Mouse (Mus musculus): Measurements from ENCODE around the gene Ovca2.

The Ovca2 gene

DNA sequence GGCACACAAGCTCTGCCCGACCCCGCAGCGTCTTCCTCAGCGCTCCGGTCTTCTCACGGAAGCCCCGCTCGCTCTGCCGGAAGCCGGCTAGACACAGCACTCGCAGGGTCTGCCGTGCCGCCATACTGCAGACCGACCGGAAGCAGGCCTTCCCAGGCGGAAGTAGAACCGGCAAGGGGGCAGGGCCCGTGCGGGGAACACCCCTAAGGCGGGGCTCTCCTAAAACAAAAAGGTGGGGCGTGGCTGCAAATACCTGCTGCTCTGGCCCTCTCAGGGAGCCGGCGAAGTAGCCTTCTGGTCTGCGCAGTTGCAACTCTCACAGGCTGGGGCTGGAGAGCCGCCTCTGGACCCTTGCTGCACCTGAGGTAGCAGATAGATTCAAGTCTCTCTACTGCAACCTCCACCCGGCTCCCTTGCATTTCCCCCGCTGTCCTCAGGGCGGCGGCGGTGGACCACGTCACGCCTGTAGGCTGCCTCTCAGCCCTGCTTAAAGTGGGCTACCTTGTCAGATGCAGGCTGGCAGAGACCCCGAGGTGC lies at the start of gene Ovca2:
TSS of gene Ovca2 (minus strand) at position 164 of the 537 bp plus-strand sequence.
- peak; percentile 91 for DNase-seq (ENCODE audit: low spot score)

DNA sequence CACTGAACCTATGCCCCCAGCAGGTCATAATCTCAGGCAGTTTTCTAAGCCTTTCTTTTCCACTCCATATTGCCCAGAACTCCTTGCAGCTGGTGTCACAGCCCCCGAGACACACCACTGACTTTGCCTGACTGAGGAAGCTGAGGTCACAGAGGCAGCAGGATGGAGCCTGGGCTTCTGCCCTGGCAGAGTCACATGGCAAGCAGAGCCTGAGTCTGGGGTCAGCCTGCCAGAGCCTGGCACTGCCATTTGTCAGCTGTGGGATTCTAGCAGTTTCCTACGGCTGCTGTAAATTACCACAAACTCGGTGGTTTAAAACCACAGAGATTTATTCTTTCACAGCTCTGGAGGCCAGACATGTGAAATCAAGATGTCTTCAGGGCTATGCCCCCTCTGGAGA lies 49.0 kb upstream of the Ovca2 start:
- no peak for DNase-seq (ENCODE audit: low spot score)

GRCm38 (mm10) chr11:75224835-75225234 lies 46.2 kb upstream of the Ovca2 start:
- DNase-seq (ENCODE audit: low spot score) = no peak

DNA sequence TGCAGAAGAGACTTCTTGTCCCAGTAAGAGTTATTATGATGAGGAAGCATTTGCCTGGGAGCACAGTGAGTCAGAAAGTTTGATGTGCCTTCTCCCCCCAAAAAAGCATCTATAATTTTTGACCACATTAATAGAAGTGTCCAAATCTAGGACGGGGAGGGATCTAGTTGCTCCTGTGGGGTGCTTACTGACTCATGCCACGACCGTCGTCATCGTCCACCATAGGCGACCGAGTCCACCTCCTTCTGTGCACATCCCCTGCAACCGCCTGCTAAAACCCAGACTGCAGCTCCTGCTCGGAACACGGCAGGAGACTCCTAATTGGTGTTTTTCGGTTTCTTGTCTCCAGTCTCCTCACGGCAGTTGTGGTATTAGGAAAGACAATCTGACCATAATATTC lies 45.4 kb upstream of the Ovca2 start:
- DNase-seq (ENCODE audit: low spot score) = no peak

- no peak for DNase-seq (ENCODE audit: low spot score)
Observed at GRCm38 (mm10) chr11:75220517-75221145, 42.0 kb upstream of the Ovca2 start.

- peak; percentile 70 for DNase-seq (ENCODE audit: low spot score)
Observed at GRCm38 (mm10) chr11:75220115-75220514, 41.5 kb upstream of the Ovca2 start.

DNA sequence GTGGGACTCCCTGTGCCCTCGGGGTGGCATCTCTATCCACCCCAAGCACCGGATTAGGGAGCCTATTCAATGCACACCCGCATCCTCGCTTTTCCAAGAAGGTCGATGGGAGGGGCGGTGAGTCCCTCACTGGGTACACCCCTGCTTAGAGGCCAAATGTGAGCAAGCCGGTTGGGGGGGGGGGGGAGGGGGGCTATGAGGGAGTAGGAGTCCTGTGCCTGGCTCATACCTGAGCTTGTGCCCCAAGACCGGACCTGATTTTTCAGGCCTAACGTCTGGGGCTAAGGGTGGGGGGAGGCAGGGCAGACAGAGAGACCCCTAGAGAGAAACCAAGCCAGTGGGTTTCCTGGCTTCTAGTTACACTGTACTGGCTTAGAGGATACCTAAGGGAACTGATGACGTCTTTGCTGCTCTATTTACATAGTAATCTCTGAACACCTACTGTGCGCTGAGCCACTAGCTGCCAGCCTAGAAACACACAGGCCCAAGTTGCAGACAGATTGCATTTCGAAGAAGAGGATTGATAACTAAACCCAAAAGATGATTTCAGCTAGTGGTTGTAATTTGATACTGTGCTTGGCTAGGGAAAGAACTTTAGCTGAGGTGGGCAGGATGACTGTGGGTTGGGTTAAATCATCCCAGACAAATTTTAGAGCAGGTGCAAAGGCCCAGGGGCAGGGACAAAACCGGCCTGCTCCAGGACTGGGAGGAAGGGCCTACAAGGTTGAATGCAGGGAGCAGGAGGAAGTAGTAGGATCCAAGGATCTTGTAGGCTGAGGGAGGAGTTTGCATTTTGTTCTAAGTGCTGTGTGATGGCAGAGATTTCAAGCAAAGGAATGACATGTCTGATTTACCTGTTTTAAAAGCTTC lies 35.7 kb upstream of the Ovca2 start:
- DNase-seq (ENCODE audit: low spot score) = no peak

DNA sequence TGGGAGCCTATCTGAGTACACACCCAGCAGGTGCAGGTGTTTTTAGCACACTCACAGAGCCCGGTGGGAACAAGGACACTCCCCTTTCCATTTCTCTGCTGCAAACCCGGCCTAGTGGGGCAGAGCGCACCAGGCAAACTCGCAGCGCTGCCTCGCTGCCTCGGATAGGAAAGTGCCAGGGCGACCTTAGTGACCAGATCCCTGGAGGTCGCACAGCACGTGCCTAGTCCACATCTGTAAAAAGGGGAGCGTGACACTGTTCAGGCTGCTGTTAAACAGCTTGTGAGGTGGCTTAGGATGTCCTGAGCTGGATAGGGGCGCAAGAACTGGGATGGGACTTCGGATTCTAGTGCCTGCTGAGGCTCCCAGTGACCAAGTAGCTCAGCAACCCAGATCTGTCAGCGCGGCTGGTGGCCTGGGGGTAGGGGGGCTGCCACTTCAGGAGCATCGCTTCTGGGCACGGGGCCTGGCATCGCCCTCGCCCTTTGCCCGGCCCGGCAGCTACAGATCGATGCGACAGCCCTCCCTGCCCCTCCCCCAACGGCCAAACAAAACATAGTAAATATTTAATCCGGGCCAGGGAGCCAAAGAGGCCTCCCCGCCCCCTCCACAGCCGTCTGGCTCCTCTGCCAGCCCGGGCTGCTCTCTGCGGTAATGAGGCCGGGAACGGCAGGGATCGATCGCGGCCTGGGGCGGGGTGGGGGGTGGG lies 34.9 kb upstream of the Ovca2 start:
- DNase-seq (ENCODE audit: low spot score) = no peak

DNA sequence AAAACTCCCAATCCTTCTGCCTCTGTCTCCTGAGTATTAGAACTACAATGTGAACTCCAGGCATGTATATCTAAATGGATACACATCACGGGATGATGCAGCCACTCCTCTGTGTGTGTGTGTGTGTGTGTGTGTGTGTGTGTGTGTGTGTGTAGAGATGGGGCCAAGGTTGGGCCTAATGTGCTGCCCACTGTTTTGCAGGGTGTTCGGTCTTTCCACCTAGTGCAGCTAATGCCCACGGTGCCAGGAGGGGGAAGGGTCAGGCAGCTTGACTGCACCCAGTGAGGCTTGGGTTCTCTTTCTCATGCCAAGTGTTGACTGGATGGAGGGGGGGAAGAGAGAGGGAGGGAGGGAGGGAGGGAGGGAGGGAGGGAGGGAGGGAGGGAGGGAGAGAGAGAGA lies 34.2 kb upstream of the Ovca2 start:
- no peak for DNase-seq (ENCODE audit: low spot score)

- peak; percentile 44 for DNase-seq (ENCODE audit: low spot score)
Observed at GRCm38 (mm10) chr11:75212031-75212667, 33.5 kb upstream of the Ovca2 start.

- DNase-seq (ENCODE audit: low spot score) = no peak
Observed at GRCm38 (mm10) chr11:75210755-75211154, 32.1 kb upstream of the Ovca2 start.

DNA sequence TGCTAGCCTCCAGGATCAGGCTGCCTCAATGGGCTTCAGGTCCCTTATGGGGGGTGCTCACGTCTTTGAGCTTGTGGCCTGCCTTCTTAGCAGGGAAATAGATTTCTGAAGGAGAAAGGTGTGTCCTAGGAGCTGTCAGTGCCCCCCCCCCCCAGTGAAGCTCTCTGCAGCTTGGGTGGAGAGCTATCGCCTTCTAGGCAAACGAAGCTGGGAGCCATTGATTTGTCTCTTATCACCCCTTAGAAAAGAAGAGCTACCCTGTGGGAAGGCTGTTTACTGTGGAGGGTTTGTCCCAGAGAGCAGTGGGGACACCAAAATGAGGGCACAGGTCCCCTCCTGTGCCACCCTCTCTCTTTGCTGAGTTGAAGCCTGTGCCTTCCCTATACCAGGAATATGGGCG lies 31.5 kb upstream of the Ovca2 start:
- no peak for DNase-seq (ENCODE audit: low spot score)

GRCm38 (mm10) chr11:75209363-75209762 lies 30.7 kb upstream of the Ovca2 start:
- peak; percentile 47 for DNase-seq (ENCODE audit: low spot score)

- DNase-seq (ENCODE audit: low spot score) = no peak
Observed at GRCm38 (mm10) chr11:75206347-75206746, 27.7 kb upstream of the Ovca2 start.

GRCm38 (mm10) chr11:75204472-75204871 lies 25.8 kb upstream of the Ovca2 start:
- no peak for DNase-seq (ENCODE audit: low spot score)

DNA sequence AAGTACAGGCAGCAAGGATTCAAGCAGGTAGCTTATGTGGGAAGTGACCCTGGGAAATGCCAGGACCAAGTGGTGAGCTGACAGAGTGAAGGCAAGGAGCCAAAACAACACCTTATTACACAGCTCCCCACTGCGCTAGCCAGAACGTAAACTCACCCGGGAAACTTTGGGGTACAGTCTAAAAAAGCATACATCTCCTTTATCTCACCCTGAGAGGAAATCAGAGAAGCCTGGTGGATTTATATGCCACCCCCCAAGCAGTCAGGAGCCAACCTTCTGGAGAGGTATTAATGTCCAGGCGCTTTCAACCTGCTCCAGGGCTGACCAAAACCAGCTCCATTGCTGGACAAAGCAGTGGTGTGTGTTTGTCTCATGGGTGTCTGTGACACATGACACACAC lies 25.3 kb upstream of the Ovca2 start:
- DNase-seq (ENCODE audit: low spot score) = no peak

DNA sequence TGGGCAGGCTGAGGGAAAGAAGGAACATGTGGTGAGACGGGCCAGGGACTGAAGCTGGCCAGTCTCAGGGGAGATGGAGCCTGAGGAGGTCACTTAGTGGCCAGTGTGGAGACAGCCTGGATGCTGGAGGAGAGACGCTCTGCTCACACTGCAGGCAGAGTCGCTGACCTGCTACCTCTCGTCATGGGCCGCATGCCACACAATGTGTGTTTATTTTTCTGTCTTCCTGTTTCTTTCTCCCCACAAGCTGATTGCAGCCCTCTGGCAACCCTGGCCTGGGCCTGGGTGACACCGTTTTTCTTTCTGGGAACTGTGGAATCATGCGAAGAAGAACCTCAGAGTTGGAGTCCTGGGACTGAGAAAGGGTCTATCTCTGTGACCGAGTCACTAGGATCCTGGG lies 23.1 kb upstream of the Ovca2 start:
- no peak for DNase-seq (ENCODE audit: low spot score)

DNA sequence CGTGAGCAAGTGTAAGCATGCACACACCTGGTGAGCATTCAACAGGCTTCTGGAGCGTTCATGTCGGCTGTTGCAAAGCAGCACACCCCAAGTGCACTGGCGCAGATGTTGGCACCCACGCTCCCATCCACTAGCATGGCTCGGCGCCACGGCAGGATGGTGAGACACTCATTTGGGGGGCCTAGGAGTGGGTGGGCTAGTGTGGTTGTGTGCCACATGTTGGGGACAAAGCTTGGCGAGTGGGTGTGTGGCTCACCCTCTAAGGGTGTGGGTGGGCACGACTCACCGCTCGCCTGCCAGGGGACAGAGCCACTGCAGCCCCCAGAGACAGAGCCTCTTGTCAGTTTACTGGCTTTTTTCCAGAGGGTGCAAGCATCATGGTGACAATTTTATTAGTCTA lies 22.3 kb upstream of the Ovca2 start:
- peak; percentile 69 for DNase-seq (ENCODE audit: low spot score)

DNA sequence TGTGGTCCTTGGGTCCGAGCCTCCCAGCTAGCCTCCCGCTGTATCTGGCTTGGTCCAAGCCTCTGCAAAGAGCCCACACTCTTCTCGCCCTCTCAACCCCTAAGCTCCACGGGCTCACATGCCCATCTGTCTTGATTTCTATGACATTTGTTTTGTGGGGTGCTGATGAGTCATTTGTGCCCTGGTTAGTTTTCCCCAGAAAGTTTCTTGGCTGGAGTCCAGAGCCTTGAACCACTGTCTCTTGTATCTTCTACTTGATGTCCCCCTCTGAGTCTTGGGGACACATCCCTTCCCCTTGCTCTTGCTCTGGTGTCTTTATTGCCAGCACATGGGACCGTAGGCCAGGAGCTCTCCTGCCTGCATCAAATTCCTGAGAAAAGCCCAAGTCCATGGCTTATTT lies 21.3 kb upstream of the Ovca2 start:
- no peak for DNase-seq (ENCODE audit: low spot score)

- DNase-seq (ENCODE audit: low spot score) = no peak
Observed at GRCm38 (mm10) chr11:75198792-75199191, 20.2 kb upstream of the Ovca2 start.

DNA sequence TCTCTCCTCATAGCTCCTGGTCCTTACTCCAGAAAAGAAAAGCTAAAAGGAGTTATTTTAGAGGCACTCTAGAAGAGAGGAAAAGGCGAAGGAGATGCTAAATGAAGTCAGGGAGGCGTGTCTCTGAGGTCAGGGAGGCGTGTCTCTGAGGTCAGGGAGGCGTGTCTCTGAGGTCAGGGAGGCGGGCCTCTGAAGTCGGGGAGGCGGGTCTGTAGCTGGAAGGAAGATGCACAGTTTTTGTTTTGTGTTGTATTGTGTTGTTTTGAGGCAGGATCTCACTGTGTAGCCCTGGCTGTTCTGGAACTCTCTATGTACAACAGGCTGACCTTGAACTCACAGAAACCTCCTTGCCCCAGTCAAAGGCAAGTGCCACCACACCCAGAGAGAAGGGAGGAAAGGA lies 19.3 kb upstream of the Ovca2 start:
- DNase-seq (ENCODE audit: low spot score) = no peak

DNA sequence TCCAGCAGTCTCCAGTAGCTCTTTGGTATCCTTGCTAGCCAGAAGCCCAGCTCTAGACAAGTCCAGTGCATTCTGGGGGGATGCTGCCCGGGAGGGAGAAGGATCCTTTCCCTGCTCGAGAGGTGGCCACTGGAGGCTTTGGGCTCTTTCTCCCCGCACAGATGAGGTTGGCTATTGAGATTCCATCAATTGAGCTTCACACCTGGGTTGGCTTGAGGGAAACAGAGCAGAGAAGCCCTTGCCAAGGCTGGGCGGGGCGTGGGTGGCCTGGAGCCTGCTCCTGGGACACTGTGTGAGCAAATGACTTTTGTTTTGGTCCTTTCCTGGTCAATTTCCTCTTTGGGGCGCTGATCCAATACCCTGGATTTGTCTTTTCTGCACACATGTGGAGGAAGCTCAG lies 17.5 kb upstream of the Ovca2 start:
- DNase-seq (ENCODE audit: low spot score) = no peak

Measured in layer of hippocampus, adult 11-12 months (tissue).